Mouse (Mus musculus) retina, postnatal 1 day (tissue): ENCODE measurements around the gene Dand5.

Source experiments
- DNase-seq: peaks from one replicate; pipeline ENCODE4 v3.0.0-alpha.2; 2012

Gene Dand5

DNA sequence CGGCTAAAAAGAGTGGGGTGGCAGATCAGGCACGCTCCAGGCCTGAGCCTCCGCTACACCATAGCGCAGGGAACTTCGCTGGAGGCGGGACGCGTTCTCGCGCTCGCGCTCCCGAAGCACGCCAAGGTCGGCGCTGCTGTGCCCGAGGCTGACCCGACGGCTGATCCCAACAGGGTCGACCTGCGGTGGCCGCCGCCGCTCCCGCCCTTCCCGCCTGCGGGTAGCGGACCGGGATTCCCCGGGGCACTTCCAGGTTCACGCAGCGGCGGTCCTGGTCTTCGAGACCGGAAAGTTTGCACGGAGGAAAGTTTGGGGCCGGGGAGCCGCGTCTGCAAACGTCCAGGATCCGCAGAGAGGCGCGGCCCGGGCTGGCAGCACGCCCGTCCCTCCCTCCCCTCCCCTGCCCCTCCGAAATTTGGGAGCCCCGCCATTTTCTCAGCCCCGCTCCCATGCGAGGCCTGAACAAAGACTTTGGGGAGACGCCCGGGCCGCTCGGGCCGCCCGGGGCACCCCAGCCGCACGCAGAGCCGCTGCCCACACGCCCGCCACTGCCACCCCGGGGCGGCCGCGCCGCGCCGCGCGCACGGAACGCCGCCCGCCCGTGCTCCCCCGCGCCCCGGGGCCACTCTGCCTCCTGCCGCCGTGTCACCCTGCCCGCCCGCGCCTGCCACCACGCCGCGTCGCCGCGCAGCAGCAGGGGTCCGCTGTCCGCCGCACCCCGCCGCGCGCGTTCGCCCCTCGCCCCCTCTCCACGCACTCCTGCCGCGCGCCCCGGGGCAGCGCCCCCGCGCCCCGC, 23.3 kb downstream of the Dand5 start:
- DNase-seq: peak; percentile 71

DNA sequence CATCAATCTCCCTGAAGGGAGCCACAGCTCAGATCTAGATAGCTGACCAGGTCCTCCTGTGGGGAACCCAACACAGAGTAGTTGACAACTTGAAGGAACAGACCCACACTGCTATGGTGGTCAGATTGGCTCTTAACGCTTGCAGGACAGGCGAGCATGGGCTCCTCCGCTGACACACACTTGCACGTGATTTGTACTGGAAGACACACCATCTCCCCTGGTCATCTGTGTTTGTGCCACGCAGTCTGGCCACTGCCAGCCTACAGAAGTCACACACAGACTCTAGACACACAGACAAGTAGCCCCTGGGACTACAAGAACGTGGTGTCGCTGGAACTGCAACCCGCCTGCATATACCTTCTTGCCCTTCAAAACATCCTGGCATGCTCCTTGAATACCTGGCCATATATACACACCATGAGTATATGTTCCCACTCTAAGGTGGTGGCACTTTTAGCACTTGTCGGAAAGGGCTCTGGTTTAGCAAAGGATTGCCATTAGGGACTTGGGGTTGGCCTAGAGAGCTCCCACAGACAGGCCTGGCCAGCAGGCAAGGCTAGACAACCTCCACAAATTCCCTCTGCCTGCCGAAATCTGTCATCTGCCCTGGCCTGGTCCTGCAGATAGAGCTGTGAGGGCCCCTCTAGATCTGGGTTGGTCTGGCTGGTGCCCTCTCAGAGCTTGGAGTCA, 24.0 kb downstream of the Dand5 start:
- no peak for DNase-seq

DNA sequence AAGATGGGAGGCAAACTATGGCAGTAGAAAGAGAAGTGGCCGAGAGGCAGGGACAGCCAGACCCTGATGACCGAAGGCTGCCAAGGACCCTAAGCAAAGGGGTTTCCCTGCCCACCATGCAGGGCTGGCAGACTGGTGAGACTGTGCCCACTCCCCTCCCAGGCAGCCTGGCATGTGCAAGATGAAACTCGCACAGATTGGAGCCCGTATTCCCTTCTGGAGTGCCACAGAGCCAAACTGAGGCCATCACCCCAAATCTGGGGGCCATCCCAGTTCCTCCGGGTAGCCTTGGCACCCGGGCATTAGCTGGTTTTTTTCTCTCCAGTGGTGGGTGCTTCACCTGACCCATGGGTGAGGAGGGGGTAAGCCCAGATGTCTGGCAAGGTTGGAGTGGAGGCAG, 24.7 kb downstream of the Dand5 start:
- no peak for DNase-seq

- no peak for DNase-seq
Observed at GRCm38 (mm10) chr8:84797256-84797797, 25.3 kb downstream of the Dand5 start.

GRCm38 (mm10) chr8:84794486-84794885, 28.1 kb downstream of the Dand5 start:
- DNase-seq: no peak

GRCm38 (mm10) chr8:84793791-84794485, 28.7 kb downstream of the Dand5 start:
- DNase-seq: no peak

DNA sequence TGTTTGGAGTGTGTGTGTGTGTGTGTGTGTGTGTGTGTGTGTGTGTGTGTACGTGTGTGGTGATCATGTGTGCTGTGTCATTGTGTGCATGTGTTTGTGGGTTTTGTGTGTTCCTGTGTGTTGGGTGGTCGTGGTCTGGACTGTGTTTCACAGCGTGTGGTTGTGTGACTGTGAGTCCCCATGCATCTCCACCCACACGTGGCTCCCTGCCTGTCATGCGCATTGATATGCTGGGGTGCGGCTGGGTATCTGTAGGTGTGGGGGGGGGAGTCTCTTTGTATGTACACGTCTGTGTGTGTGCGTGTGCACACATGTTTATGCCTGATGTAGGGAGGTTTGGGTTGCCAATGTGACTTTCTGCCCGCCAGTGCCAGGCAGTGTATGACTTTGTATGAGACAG, 29.5 kb downstream of the Dand5 start:
- no peak for DNase-seq

DNA sequence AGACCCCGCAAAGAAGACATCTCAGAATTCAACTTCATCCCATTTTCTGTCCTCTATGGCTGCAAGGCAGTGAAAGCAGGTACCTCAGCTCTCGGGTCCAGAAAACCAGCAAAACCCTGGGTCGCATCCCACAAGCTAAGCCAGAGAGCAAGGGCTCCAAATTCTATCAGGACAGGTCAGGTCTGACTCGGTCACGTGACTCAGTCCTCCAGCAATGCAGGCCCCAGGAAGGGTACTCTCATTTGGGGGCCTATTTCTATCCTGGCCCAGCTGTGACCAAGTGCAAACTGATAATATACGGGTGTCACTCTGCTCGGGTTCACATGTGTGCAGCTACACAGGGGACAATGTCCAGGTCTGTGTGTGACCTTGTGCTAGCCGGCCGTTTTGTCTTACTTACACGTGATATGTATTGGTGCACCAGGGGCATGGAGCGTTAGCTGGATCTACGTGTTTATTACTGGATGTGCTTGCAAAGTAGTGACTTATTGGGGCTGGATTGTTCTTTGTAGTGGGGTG, 30.1 kb downstream of the Dand5 start:
- DNase-seq: no peak

DNA sequence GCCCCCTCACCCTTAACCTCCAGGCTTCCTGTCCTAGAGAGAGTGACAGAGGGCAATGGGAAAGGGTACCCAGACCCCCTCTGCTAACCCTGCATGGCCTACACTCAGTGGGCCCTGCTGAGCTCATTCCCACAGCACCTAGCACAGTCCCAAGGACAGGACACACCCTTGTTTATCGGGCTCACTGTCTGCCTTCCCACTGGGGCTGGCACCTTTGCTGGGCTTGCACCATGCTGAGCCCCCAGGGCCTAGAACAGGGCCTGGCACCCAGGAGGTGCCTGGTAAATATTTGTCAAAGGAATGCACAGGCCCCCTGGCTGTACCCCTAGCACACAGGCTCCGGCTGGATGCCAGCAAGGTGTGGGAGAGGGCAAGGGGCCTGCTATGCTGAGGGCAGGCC, 32.1 kb downstream of the Dand5 start:
- DNase-seq: no peak

- no peak for DNase-seq
Observed at GRCm38 (mm10) chr8:84789855-84790486, 32.7 kb downstream of the Dand5 start.

DNA sequence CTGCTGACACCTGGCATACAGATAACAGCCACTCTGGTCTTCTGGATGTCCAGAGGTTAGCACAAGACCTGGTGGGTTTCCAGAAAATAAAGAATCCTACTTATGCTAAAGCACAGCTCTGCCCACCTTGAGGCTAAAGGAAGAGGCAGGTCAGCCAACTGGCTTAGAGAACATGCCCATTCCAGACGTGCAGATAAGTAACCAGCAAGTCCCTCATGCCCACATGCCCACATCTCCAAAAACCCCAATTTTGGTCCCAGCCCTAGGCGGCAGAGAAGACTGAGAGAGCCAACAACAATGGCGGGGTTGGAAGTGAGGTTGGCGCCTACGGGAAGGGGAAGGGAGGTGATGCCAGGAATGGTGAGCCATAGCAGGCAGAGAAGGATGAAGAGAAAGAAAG, 33.3 kb downstream of the Dand5 start:
- DNase-seq: no peak

GRCm38 (mm10) chr8:84788896-84789295, 33.7 kb downstream of the Dand5 start:
- peak; percentile 5 for DNase-seq

DNA sequence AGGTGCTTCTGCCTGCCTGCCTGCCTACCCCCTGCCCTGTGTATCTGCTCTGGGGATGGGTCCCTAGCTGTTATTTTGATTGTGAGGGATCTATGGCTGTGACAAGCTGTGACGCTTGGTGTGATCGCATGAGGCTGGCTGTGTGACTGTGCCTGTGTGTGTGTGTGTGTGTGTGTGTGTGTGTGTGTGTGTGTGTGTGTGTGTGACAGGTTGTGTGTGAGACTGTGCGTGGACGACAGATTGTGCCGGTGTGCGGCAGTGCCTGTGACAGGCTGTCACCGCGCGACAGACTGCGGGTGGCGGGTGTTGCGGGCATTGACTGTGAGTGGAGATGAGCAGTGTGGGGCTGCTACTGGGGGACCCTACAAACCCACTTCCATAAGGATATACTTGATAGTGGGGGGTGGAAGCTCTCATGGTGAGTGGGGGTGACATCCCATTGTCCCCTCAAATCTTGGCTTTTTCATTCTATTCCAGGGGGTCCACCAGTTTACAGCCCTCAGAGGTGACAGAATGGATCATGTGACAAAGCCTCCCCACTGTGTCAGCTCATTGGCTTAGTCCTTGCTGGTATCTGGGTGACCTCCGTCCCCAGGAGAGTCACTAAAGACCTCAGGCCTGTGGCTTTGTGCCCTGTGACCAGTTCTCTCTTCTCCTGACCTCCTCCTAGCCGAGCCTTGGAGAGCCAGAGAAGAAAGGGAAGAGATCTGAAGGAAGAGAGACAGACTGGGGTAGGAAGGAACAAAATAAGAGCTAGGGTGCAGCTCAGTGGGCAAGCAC, 34.9 kb downstream of the Dand5 start:
- DNase-seq: peak; percentile 14

GRCm38 (mm10) chr8:84786801-84787467, 35.7 kb downstream of the Dand5 start:
- DNase-seq: no peak

GRCm38 (mm10) chr8:84785756-84786677, 36.6 kb downstream of the Dand5 start:
- no peak for DNase-seq

DNA sequence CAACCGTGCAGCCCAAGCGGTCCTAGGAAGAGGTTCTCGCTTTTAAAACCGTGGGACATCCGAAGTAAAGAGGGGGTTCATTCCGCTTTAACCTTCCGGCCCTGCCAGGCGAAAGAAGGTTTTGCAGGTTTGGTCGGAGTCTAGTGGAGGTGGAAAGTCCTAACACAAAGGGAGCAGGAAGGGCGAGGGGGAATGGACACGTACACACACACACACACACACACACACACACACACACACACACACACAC, 37.2 kb downstream of the Dand5 start:
- no peak for DNase-seq

DNA sequence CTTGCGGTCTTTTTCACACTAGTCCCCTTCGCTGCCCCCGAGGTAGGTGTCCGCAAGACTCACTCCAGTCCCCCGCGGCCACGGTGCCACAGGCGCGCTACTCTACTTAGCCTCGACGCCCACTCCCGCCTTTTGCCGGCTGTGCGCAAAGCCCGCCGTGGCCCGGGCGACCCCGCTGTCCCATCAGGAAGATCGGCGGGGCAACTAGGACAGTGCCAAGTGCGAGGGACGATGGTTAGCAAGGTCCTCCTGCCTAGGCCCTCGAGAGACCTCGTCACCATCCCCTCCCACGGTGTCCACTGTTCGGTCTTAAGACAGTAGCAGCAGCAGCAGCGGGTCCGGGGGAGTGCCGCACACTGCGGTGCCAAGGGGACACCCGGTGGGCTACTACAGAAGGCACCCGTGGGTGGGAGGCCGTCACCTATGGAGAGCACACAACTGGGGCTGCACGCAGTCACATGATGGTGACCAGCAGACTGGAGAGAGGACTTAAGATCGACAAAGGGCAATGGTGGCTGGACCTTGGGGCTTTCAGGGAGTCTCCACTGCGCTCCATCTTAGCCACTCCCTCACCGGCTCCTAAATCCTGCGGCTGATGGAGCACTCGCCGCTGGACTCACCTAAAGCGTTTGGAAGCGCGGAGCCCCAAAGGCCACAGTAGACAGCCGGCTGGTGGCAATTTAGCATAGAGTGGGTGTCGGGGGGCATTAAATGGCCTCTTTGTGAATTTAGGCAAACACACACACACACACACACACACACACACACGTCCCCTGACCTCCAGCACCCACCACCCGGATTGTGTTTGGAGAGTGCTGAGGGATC, 37.7 kb downstream of the Dand5 start:
- DNase-seq: peak; percentile 41

- DNase-seq: no peak
Observed at GRCm38 (mm10) chr8:84783919-84784581, 38.6 kb downstream of the Dand5 start.
